Mouse (Mus musculus) small intestine, adult 2 months (tissue): ENCODE data around the gene Parp3.

ENCODE experiments used
- CTCF ChIP-seq: fragments of 200-500 bp; IDR thresholded peaks from 2 replicates; pipeline ENCODE4 v1.5.1; 2012; ENCODE audit warnings: low read depth, mild to moderate bottlenecking, control low read depth, inconsistent platforms, low read length, moderate library complexity, mixed read lengths; ENCODE audit not compliant: insufficient replicate concordance, insufficient read length; ENCODE audit errors: extremely low read depth
- POLR2A ChIP-seq: fragments of 200-500 bp; IDR thresholded peaks from 2 replicates; pipeline ENCODE4 v1.6.1; 2012; ENCODE audit warnings: low read depth, mild to moderate bottlenecking, control low read depth, inconsistent platforms, low read length, moderate library complexity

- no peak for TF ChIP-seq CTCF
- no peak for TF ChIP-seq POLR2A
Observed at GRCm38 (mm10) chr9:106514273-106514672, 37.5 kb upstream of the Parp3 start, which contains the start of gene Iqcf5.
